Mouse (Mus musculus): ENCODE results near the gene Tssk6. TPM values are rescaled to one million over a fixed set of nuclear protein-coding genes. Genes with fewer than 3 reads are reported as not detected.

Gene Tssk6
- polyA plus RNA-seq, 1 experiment from 2014 or later = 5.2 TPM

DNA sequence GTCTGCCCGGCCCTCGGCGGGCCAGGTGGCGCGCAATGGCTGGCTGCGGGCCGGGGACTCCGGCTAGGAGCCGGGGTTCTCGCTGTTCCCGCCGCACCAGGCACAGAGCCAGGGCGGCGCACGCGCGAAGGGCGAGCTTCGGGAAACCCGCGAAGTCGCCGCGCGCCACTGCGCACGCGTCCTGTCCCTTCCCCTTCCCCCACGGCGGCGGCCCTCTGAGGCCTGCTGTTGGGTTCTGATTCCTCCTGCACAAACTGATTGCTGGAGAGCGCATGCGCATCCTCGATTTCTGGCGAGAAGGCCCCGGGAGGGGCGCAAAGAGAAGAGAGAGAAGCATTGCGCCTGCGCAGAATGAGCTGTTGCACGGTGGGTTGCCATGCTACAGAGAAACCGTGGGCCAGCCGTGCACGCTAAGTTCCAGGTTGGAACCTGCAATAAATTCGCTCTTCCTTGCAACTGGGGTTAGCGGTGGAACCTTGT lies 1.1 kb downstream of the Tssk6 start:
- peak overlapping the region; percentile 93 for H3K4me2 ChIP-seq (ENCODE audit: low read depth, low read length, severe bottlenecking)
- ATAC-seq (replicated peaks; ENCODE audit: low FRiP score) = peak; percentile 89
- WGBS = under 1% methylated on average over 45 of the region's 45 CpGs

GRCm38 (mm10) chr8:69904096-69904495 lies 2.1 kb downstream of the Tssk6 start:
- H3K4me2 ChIP-seq (ENCODE audit: low read depth, low read length, severe bottlenecking) = no peak overlapping the region; the same call in 1 of the 2 replicates
- no peak overlapping the region for H3K9ac ChIP-seq (ENCODE audit: low read length)
- 75% methylated on average over 8 of the region's 8 CpGs for WGBS
- no peaks in the 10 kb centered on the region for H3K27me3 ChIP-seq (ENCODE audit: control insufficient read depth, insufficient read depth, low read length)
- H3K36me3 ChIP-seq (ENCODE audit: control insufficient read depth, insufficient read depth, low read length) = no peaks in the 10 kb centered on the region; the same call in 1 of the 2 replicates
- ATAC-seq (replicated peaks; ENCODE audit: low FRiP score) = no peak
- no peaks in the 10 kb centered on the region for H3K9me3 ChIP-seq (ENCODE audit: control insufficient read depth, low read length)
- H3K27ac ChIP-seq (ENCODE audit: low read depth, low read length) = no peak overlapping the region
- H3K4me1 ChIP-seq (replicated peaks; ENCODE audit: control insufficient read depth, insufficient read depth, low read length) = peaks cover 13% of the 10 kb centered on the region; the same call in 1 of the 2 replicates
- no peak overlapping the region for H3K4me3 ChIP-seq (ENCODE audit: low read depth, low read length)
- DNase-seq (ENCODE audit: low spot score) = no peak

More for the DNA sequence above, 1.1 kb downstream of the Tssk6 start:
- Histone ChIP-seq H3K27ac (ENCODE audit: low read depth, low read length) (peak overlapping the region; percentile 80), H3K4me3 (ENCODE audit: low read depth, low read length) (peak overlapping the region; percentile 73), H3K9ac (ENCODE audit: low read length) (peak overlapping the region; percentile 85), H3K9me3 (ENCODE audit: control insufficient read depth, low read length) (no peaks in the 10 kb centered on the region), H3K4me1 (replicated peaks; ENCODE audit: control insufficient read depth, insufficient read depth, low read length) (peaks cover 13% of the 10 kb centered on the region; the same call in 1 of the 2 replicates), H3K27me3 (ENCODE audit: control insufficient read depth, insufficient read depth, low read length) (no peaks in the 10 kb centered on the region), H3K36me3 (ENCODE audit: control insufficient read depth, insufficient read depth, low read length) (no peaks in the 10 kb centered on the region)
- DNase-seq (ENCODE audit: low spot score) = peak; percentile 100

DNA sequence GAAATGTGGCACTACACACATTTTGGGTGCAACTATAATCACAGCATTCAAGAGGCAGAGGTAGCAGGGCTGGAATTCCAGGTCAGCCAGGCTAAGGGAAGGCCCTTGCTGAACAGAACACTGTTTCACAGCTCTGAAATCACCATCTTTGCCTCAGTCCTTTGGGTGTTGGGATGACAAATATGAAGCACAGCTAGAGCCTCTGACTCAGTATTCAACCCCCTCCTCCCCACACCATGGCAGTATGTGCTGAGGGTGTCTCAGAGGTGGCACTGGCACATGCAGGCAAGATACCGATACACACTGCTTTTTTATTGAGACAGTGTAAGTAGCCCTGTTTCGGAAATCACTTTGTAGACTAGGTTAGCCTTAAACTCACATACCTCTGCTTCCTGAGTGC lies 4.3 kb downstream of the Tssk6 start:
- no peaks in the 10 kb centered on the region for H3K27me3 ChIP-seq (ENCODE audit: control insufficient read depth, insufficient read depth, low read length)
- DNase-seq (ENCODE audit: low spot score) = no peak
- peaks cover 7% of the 10 kb centered on the region; the same call in 1 of the 2 replicates for H3K36me3 ChIP-seq (ENCODE audit: control insufficient read depth, insufficient read depth, low read length)
- no peak overlapping the region for H3K27ac ChIP-seq (ENCODE audit: low read depth, low read length)
- WGBS = 93% methylated on average over 2 of the region's 2 CpGs
- ATAC-seq (replicated peaks; ENCODE audit: low FRiP score) = no peak
- H3K4me3 ChIP-seq (ENCODE audit: low read depth, low read length) = no peak overlapping the region
- no peaks in the 10 kb centered on the region for H3K9me3 ChIP-seq (ENCODE audit: control insufficient read depth, low read length)
- H3K4me2 ChIP-seq (ENCODE audit: low read depth, low read length, severe bottlenecking) = no peak overlapping the region
- peaks cover 9% of the 10 kb centered on the region; the same call in 1 of the 2 replicates for H3K4me1 ChIP-seq (replicated peaks; ENCODE audit: control insufficient read depth, insufficient read depth, low read length)
- H3K9ac ChIP-seq (ENCODE audit: low read length) = no peak overlapping the region

DNA sequence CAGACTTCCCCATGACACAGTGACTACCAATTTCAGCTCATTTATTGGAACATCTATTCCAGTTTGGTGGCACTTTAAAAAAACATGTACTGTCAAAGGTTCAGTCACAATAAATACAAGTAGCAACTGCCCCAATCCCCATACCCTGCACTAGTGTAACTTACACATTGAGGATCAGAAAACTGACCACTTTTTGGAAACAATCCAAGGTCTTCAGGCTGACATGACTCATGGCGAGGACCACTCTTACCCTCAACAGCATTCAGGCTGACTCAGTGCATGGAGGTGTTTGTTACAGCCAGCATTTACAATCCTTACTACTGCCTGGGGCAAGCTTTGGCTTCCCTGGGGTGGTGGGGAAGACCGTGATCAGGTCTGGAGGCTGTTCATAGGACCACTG lies 5.1 kb downstream of the Tssk6 start:
- Histone ChIP-seq H3K36me3 (ENCODE audit: control insufficient read depth, insufficient read depth, low read length) (peaks cover 7% of the 10 kb centered on the region; the same call in 1 of the 2 replicates), H3K4me1 (replicated peaks; ENCODE audit: control insufficient read depth, insufficient read depth, low read length) (peaks cover 6% of the 10 kb centered on the region; the same call in 1 of the 2 replicates)
- 85% methylated on average over 2 of the region's 2 CpGs for WGBS

DNA sequence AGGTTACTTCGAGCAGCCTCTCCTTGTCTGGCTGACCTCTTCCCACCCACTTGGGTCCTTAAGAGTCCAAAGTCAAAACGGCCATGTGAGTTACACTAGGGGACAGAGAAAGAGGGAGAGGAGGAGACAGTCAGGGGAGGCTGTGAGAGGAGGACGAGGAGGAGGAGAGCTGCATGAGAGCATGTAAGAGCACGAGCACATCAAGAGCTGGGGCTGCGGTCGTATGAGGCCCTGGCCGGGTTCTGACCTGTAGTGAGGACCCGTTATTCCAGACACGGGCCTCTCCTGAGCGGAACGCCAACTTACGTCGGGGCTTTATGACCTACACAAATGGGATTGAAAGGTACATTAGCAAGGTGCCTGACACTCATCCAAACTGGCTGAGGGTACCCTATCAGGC lies 9.9 kb downstream of the Tssk6 start:
- Histone ChIP-seq H3K4me2 (ENCODE audit: low read depth, low read length, severe bottlenecking) (no peak overlapping the region), H3K36me3 (ENCODE audit: control insufficient read depth, insufficient read depth, low read length) (peaks cover 17% of the 10 kb centered on the region; the same call in 1 of the 2 replicates), H3K9ac (ENCODE audit: low read length) (no peak overlapping the region), H3K4me1 (replicated peaks; ENCODE audit: control insufficient read depth, insufficient read depth, low read length) (no peaks in the 10 kb centered on the region), H3K27me3 (ENCODE audit: control insufficient read depth, insufficient read depth, low read length) (no peaks in the 10 kb centered on the region), H3K27ac (ENCODE audit: low read depth, low read length) (no peak overlapping the region), H3K9me3 (ENCODE audit: control insufficient read depth, low read length) (no peaks in the 10 kb centered on the region), H3K4me3 (ENCODE audit: low read depth, low read length) (no peak overlapping the region)
- WGBS = 91% methylated on average over 13 of the region's 13 CpGs
- DNase-seq (ENCODE audit: low spot score) (no peak), ATAC-seq (replicated peaks; ENCODE audit: low FRiP score) (no peak)

More for the DNA sequence above, 5.1 kb downstream of the Tssk6 start:
- H3K9me3 ChIP-seq (ENCODE audit: control insufficient read depth, low read length) = no peaks in the 10 kb centered on the region
- no peak overlapping the region for H3K27ac ChIP-seq (ENCODE audit: low read depth, low read length)
- no peak overlapping the region for H3K4me2 ChIP-seq (ENCODE audit: low read depth, low read length, severe bottlenecking)
- DNase-seq (ENCODE audit: low spot score) = no peak
- no peak for ATAC-seq (replicated peaks; ENCODE audit: low FRiP score)
- H3K9ac ChIP-seq (ENCODE audit: low read length) = no peak overlapping the region
- no peaks in the 10 kb centered on the region for H3K27me3 ChIP-seq (ENCODE audit: control insufficient read depth, insufficient read depth, low read length)
- H3K4me3 ChIP-seq (ENCODE audit: low read depth, low read length) = no peak overlapping the region

GRCm38 (mm10) chr8:69912478-69913074 lies 10.6 kb downstream of the Tssk6 start:
- H3K4me1 ChIP-seq (replicated peaks; ENCODE audit: control insufficient read depth, insufficient read depth, low read length) = no peaks in the 10 kb centered on the region
- peaks cover 17% of the 10 kb centered on the region; the same call in 1 of the 2 replicates for H3K36me3 ChIP-seq (ENCODE audit: control insufficient read depth, insufficient read depth, low read length)
- ATAC-seq (replicated peaks; ENCODE audit: low FRiP score) = no peak
- no peak overlapping the region for H3K4me3 ChIP-seq (ENCODE audit: low read depth, low read length)
- no peaks in the 10 kb centered on the region for H3K9me3 ChIP-seq (ENCODE audit: control insufficient read depth, low read length)
- H3K27ac ChIP-seq (ENCODE audit: low read depth, low read length) = no peak overlapping the region
- H3K4me2 ChIP-seq (ENCODE audit: low read depth, low read length, severe bottlenecking) = no peak overlapping the region
- DNase-seq (ENCODE audit: low spot score) = no peak
- no peak overlapping the region for H3K9ac ChIP-seq (ENCODE audit: low read length)
- no peaks in the 10 kb centered on the region for H3K27me3 ChIP-seq (ENCODE audit: control insufficient read depth, insufficient read depth, low read length)
- 91% methylated on average over 12 of the region's 12 CpGs for WGBS

GRCm38 (mm10) chr8:69914526-69914925 lies 12.5 kb downstream of the Tssk6 start:
- 87% methylated on average over 4 of the region's 4 CpGs for WGBS
- H3K4me2 ChIP-seq (ENCODE audit: low read depth, low read length, severe bottlenecking) = no peak overlapping the region
- H3K27ac ChIP-seq (ENCODE audit: low read depth, low read length) = no peak overlapping the region
- no peak overlapping the region for H3K9ac ChIP-seq (ENCODE audit: low read length)
- peaks cover 14% of the 10 kb centered on the region; the same call in 1 of the 2 replicates for H3K36me3 ChIP-seq (ENCODE audit: control insufficient read depth, insufficient read depth, low read length)
- H3K4me1 ChIP-seq (replicated peaks; ENCODE audit: control insufficient read depth, insufficient read depth, low read length) = no peaks in the 10 kb centered on the region
- no peaks in the 10 kb centered on the region for H3K9me3 ChIP-seq (ENCODE audit: control insufficient read depth, low read length)
- ATAC-seq (replicated peaks; ENCODE audit: low FRiP score) (no peak), DNase-seq (ENCODE audit: low spot score) (no peak)
- no peaks in the 10 kb centered on the region for H3K27me3 ChIP-seq (ENCODE audit: control insufficient read depth, insufficient read depth, low read length)
- H3K4me3 ChIP-seq (ENCODE audit: low read depth, low read length) = no peak overlapping the region

DNA sequence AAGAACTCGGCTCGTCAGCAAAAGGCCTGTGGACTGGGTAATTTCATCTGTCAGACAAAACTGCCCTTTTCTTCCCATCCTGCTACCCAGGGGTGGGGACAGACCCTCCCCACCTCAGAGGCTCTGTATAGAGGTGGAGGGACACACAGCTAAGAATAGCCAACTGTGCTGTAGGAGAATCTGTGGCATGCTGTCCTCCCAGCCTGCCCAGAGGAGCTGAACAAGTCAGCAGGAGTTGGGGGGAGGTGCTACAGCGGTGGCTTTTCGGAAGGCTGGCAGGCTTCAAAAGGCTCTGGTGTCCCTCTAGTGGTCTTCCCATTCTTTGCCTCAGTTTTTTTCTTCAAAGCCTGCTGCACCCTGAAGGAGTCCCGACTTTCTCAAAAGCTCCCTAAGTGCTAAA lies 13.8 kb downstream of the Tssk6 start:
- WGBS = 45% methylated on average over 5 of the region's 5 CpGs

GRCm38 (mm10) chr8:69918506-69918905 lies 16.5 kb downstream of the Tssk6 start:
- Histone ChIP-seq H3K4me1 (replicated peaks; ENCODE audit: control insufficient read depth, insufficient read depth, low read length) (no peaks in the 10 kb centered on the region; the same call in 1 of the 2 replicates), H3K27ac (ENCODE audit: low read depth, low read length) (no peak overlapping the region), H3K4me3 (ENCODE audit: low read depth, low read length) (no peak overlapping the region), H3K4me2 (ENCODE audit: low read depth, low read length, severe bottlenecking) (no peak overlapping the region), H3K9ac (ENCODE audit: low read length) (no peak overlapping the region), H3K27me3 (ENCODE audit: control insufficient read depth, insufficient read depth, low read length) (no peaks in the 10 kb centered on the region), H3K36me3 (ENCODE audit: control insufficient read depth, insufficient read depth, low read length) (peaks cover 7% of the 10 kb centered on the region; the same call in 1 of the 2 replicates), H3K9me3 (ENCODE audit: control insufficient read depth, low read length) (no peaks in the 10 kb centered on the region)
- DNase-seq (ENCODE audit: low spot score) (no peak), ATAC-seq (replicated peaks; ENCODE audit: low FRiP score) (peak; percentile 14; the same call in 1 of the 2 replicates)

More for the DNA sequence above, 13.8 kb downstream of the Tssk6 start:
- no peaks in the 10 kb centered on the region for H3K27me3 ChIP-seq (ENCODE audit: control insufficient read depth, insufficient read depth, low read length)
- no peak overlapping the region for H3K27ac ChIP-seq (ENCODE audit: low read depth, low read length)
- no peak for ATAC-seq (replicated peaks; ENCODE audit: low FRiP score)
- H3K9ac ChIP-seq (ENCODE audit: low read length) = no peak overlapping the region
- no peaks in the 10 kb centered on the region; the same call in 1 of the 2 replicates for H3K4me1 ChIP-seq (replicated peaks; ENCODE audit: control insufficient read depth, insufficient read depth, low read length)
- no peaks in the 10 kb centered on the region for H3K9me3 ChIP-seq (ENCODE audit: control insufficient read depth, low read length)
- H3K36me3 ChIP-seq (ENCODE audit: control insufficient read depth, insufficient read depth, low read length) = peaks cover 12% of the 10 kb centered on the region; the same call in 1 of the 2 replicates
- DNase-seq (ENCODE audit: low spot score) = no peak
- no peak overlapping the region for H3K4me3 ChIP-seq (ENCODE audit: low read depth, low read length)
- H3K4me2 ChIP-seq (ENCODE audit: low read depth, low read length, severe bottlenecking) = no peak overlapping the region

Measured in forebrain, embryonic 11.5 days (tissue).